Mouse (Mus musculus) left cerebral cortex, postnatal 4 days (tissue): ENCODE results near the gene Skida1. TPM values are rescaled to one million over a fixed set of nuclear protein-coding genes. Genes with fewer than 3 reads are reported as not detected.
"Not testable (repeated sequence)": the region's sequence is repeated elsewhere in the genome, so short reads cannot be mapped to it uniquely, and the experiment has no call there.

ENCODE experiments used
- DNase-seq: peaks from one replicate; pipeline ENCODE4 v3.0.0-alpha.2; 2022
- intact Hi-C: fragments of 180-260 bp; cut with DNase I; formaldehyde crosslinking; loops from one replicate; pipeline ENCODE4 v1.15.1; 2025
- total RNA-seq, 2 experiments: library from RNA; stranded (reverse); gene quantifications; 2 replicates each; pipeline ENCODE4 v1.2.3; 2021

Skida1 gene
- 10 to 100 TPM; 11.6 to 13.9 TPM for total RNA-seq

DNA sequence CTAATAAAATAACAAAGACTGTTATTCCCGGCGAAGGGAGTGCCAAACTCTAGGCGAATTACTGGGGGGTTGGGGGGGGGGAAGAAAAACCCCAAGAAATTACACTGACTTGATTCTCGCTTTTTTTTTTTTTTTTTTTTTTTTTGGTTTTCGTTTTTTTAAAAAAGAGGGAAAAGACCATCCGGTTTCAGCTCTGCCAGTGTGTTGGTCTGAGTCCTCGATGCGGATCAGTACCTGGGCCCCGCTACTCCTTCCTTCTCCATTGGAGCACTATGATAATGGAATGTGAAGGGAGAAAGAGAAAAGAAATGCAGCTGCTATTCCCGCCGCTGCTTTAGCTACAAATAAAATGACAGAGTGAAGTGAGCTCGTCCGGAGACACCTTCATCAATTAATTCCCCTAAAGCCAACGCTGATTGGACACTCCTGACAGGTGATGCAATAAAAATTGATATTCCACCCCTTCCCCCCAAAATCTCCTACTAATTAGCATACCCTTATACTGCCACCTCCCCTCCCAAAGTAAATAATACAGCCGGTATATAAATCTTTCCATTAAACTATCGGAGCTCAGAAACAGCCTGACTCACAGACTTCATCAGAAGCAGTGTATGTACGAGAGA lies at the start of gene Skida1:
Gene Skida1 (minus strand): TSS at position 599 of the 623 bp plus-strand sequence.
- intact Hi-C loops = loop anchor here (10.0 kb wide), 1 partner anchor 1226 kb away; no protein-coding TSS in a partner anchor
- DNase-seq = no peak

DNA sequence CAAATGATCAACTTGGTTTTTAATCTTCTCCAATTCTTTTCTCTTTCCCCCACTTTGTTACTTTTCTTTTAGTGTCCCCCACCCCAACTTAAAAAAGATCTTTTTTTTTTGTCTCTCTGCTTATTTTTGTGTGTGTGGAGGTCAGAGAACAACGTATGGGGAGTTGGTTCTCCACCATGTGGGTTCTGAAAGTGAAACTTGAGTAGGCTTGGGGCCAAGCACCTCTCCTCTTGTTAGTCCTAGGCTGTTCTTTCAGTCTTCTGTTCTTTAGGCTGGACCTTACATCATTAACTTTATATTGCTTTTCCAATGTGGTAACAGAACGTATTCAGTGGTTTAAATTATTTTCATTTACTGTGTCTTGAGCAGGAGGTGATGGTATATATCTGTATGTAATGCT lies 47.0 kb upstream of the Skida1 start:
- no peak for DNase-seq
- intact Hi-C loops = no loop called here

DNA sequence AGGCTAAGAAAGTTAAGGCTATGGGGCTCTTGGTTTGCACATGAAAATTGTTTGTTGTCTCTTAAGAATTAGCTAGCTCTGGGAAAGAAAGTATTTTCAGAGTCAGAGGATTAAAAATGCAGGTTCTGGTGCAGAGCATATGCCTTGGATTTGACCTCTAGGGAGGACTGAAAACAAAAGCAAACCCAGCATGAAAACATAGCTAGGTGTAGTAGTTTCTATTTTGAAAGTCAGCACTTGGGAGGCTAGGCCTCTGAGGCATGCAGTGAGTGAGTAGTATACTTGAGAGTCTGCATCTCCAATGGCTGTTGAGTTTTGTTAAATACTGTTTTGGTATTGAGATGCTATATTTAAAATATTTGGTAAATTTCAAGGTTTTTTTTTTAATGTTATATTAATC lies 45.5 kb upstream of the Skida1 start:
- DNase-seq = no peak
- intact Hi-C loops = no loop called here

GRCm38 (mm10) chr2:18093858-18094257 lies 45.0 kb upstream of the Skida1 start:
- DNase-seq = no peak
- intact Hi-C loops = no loop called here

- intact Hi-C loops, DNase-seq: not testable (repeated sequence)
Measured at GRCm38 (mm10) chr2:18087695-18088094, 38.8 kb upstream of the Skida1 start.

DNA sequence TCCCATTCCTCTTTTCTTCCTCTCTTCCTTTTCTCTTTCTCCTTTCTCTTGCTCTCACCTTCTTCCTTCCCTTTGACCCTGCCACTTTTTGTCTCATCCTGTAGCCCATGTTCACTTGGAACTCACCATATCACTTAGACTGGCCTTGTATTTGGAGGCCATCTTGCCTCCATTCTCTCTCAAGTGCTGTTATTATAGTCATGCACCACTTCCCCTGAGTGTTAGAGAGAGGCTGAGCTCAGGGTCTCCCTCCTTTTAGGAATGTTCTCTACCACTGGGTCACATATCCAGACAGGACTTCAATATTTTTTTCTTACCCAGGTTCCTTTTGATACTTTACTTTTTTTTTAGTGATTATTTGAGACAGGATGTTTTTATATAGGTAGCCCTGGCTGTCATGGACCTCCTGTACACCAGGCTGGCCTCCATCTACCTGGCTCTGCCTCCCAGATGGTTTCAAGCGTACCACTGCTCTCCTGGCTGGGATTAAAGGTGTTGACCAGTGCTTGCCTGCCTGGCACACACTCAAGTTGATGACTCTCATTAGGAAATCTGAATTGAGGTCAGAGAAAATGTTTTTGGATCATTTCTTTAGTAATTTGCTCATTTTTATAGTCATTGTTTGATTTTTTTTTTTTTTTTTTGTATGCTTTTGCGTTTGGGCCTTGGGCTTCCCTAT lies 31.5 kb upstream of the Skida1 start:
- intact Hi-C loops = no loop called here
- no peak for DNase-seq

- DNase-seq = no peak
- intact Hi-C loops = no loop called here
Measured at GRCm38 (mm10) chr2:18071947-18072346, 23.1 kb upstream of the Skida1 start.

DNA sequence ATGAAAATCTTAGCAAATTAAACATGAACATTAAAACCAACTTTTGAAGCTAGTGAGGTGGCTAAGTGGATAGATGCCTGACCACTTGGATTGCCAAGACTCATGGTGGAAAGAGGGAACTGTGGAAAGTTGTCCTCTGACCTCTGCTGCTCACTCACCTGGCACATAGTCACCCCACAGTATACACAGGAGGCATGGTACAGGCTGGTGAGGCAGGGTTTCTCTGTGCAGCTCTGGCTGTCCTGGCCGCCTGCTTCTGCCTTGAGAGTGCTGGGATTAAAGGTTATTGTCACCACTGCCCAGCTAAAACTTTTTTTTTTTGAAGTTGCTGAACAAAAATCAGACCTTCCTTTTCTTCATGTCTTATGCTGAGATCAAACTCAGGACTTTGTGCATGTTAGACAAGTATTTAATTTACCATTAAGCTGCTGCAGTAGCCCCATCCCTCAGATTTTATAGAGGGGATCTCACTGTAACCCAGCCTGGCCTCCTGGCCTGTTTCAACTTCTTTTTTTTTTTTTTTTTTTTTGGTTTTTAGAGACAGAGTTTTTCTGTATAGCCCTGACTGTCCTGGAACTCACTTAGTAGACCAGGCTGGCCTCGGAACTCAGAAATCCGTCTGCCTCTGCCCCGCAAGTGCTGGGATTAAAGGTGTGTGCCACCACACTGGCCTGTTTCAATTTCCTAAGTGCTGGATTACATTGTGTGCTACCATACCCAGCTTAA lies 19.4 kb upstream of the Skida1 start:
- no peak for DNase-seq
- intact Hi-C loops = no loop called here

DNA sequence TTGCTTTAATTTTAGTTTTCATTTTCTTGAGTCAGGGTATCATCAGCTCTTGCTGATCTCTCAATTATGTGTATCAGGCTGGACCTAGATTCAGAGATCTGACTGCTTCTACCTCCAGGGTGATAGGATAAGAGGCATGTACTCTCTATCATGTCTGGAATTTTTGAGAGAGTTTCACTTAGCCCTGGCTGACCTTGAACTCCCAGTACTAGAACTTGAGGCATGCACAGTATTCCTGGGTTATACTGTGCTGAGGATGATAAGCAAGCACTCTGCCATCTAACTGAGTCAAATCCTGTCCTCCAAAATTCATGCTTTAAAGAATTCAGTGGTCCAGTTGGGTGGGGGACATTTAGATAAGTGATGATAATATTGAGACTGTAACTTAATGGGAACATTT lies 17.6 kb upstream of the Skida1 start:
- no peak for DNase-seq
- intact Hi-C loops = no loop called here

DNA sequence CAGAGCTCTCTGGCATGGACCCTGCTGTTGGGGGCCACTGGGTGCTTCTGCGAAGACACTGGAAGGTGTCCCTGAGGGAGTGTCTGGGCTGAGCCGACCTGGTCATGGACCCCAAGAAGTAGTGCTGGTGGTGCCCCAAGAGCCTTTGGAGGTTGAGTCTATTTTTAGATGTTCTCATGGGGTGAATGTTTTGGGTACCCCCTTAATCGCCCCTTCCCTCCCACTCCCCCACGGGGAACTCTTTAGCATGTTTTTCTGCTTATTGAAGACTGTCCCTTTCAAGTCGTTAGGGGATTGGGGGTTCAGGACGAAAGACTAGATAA lies 16.8 kb upstream of the Skida1 start:
- intact Hi-C loops = no loop called here
- no peak for DNase-seq

DNA sequence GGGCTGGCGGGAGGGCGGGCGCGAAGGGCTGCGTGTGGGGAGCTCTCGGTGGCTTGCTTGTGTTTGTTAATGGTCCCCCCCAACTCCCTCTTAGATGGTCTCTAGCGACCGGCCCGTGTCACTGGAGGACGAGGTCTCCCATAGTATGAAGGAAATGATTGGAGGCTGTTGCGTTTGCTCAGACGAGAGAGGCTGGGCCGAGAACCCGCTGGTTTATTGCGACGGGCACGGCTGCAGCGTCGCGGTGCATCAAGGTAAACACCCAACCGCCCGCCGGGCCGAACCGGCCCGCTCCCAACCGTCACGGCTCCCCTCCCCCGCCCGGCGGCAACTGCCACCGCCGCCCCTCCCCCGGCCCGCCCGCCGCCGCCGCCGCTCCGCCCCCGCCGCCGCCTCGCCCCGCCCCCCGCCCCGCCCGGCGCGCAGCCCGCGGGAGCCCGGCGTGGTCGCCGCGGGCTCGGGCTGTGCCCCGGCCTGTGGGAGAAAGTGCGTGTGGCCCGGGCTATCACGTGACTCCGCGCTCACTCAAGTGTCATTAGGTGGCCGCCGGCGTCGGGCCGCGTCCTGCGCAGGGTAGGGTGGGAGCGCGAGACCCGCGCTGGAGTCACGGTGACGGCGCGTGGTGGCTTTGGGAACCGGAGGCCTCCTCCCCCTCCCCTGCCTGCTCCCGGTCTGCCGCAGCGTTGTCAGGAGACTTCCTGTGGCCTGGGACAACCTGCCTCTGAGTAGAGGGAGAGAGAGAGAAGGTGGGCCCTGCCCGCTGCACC lies 16.3 kb upstream of the Skida1 start:
- DNase-seq = peak; percentile 79
- intact Hi-C loops = no loop called here

- DNase-seq = peak; percentile 96
- intact Hi-C loops = no loop called here
Measured at GRCm38 (mm10) chr2:18064356-18064858, 15.6 kb upstream of the Skida1 start.

DNA sequence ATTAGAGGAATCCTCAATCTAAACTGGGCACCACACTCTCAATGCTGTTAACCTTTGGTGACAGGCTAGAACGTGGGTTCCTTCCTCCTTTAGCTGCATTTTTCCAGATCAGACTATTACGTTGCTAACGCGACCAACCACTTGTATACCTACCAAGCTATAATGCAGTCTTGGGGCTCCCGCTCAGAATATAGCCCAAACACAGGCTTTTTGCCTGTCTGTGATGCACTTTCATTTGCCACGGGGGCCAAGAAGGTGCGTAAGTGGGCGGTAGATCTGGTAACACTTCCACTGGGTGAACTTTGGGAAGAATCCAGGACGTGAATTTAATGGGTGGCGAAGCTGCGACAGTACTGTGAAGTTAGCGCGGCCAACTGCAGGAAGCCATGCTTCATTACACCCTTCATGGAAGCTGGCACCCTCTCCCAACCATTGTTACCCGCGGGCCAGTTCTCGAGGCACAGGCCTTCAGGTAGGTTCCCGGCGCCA lies 15.0 kb upstream of the Skida1 start:
- peak; percentile 72 for DNase-seq
- intact Hi-C loops = no loop called here

DNA sequence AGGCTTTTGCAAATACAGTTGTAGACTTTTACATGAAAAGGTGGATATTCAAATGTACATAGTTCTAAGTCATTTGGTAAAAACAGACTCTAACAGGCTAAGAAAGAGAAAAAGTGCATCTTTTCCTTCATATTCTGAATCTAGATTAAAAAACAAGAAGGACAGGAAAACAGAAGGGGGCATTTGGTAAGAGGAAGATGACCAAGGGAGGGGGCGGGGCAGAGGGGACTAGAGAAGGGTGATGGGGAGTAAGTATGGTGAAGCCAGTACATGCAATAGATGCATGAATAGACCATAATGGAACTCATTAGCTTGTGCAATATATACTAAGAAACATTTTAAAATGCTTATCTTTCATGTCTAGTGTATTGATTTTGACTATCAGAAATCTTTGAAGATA lies 11.5 kb upstream of the Skida1 start:
- no peak for DNase-seq
- intact Hi-C loops = no loop called here

GRCm38 (mm10) chr2:18059891-18060290 lies 11.0 kb upstream of the Skida1 start:
- intact Hi-C loops = loop anchor here (10.0 kb wide), 1 partner anchor 615 kb away; the partner anchor contains the start of genes Bmi1 and Commd3
- DNase-seq = no peak

- DNase-seq = no peak
- intact Hi-C loops = loop anchor here (10.0 kb wide), 1 partner anchor 616 kb away; the partner anchor contains the start of genes Bmi1 and Commd3
Measured at GRCm38 (mm10) chr2:18059063-18059462, 10.2 kb upstream of the Skida1 start.

DNA sequence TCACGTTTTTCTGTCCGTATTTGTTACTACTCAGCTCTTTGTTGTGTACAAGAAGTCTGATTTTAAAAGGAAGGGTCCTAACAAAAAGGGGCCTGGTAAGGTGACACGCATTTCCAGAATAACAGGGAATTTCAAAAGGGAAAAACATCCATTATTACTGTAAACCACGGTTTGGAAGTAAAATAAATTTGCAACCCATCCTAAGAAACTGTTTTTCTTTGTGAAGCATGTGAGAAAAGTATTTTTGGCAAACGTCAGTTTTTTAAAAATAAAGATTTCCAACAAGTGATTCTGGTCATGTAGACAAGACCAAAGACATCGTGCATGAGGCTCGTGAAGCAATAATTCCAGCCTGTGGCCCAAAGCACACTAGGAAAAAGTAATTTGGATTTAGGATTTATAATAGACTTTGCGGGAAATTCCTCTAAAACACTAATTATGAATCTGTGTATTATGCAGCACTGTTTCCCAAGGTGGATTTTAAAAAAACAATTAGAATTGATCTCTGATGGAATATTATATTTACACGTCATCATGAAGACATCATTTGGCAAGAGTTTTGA lies 9.4 kb upstream of the Skida1 start:
- no peak for DNase-seq
- intact Hi-C loops = loop anchor here (10.0 kb wide), 1 partner anchor 617 kb away; the partner anchor contains the start of genes Bmi1 and Commd3

- intact Hi-C loops = loop anchor here (10.0 kb wide), 1 partner anchor 617 kb away; the partner anchor contains the start of genes Bmi1 and Commd3
- peak; percentile 61 for DNase-seq
Measured at GRCm38 (mm10) chr2:18057336-18058145, 8.7 kb upstream of the Skida1 start.

GRCm38 (mm10) chr2:18056786-18057255 lies 8.0 kb upstream of the Skida1 start:
- intact Hi-C loops = loop anchor here (10.0 kb wide), 1 partner anchor 618 kb away; the partner anchor contains the start of genes Bmi1 and Commd3
- DNase-seq = peak; percentile 94
